Mouse (Mus musculus) embryonic facial prominence, embryonic 15.5 days (tissue): ENCODE measurements around the gene Traf2. TPM values are rescaled to one million over a fixed set of nuclear protein-coding genes. Genes with fewer than 3 reads are reported as not detected.

Source experiments
- ATAC-seq: fragments of 200-750 bp; cut with Nextera tagmentation; 2 replicates; pipeline ENCODE4 v1.8.0; 2017; ENCODE audit warnings: low read depth, moderate TSS enrichment; ENCODE audit not compliant: insufficient number of reproducible peaks, low FRiP score, low TSS enrichment
- H3K27ac ChIP-seq: fragments of 300-500 bp; sonication (generic); replicated peaks from 2 replicates; pipeline ENCODE4 v1.5.1; 2015; ENCODE audit warnings: mild to moderate bottlenecking, inconsistent platforms
- H3K27me3 ChIP-seq: fragments of 300-500 bp; sonication (generic); 2 replicates; pipeline ENCODE4 v1.6.1; 2015; ENCODE audit warnings: inconsistent platforms
- H3K36me3 ChIP-seq: fragments of 300-500 bp; sonication (generic); 2 replicates; pipeline ENCODE4 v1.6.1; 2015; ENCODE audit warnings: mild to moderate bottlenecking, inconsistent platforms
- H3K4me1 ChIP-seq: fragments of 300-500 bp; sonication (generic); 2 replicates; pipeline ENCODE4 v1.6.1; 2015; ENCODE audit warnings: inconsistent platforms
- H3K4me2 ChIP-seq: fragments of 300-500 bp; sonication (generic); replicated peaks from 2 replicates; pipeline ENCODE4 v1.6.1; 2015; ENCODE audit warnings: mild to moderate bottlenecking, inconsistent platforms
- H3K4me3 ChIP-seq: fragments of 300-500 bp; sonication (generic); replicated peaks from 2 replicates; pipeline ENCODE4 v1.5.1; 2015; ENCODE audit warnings: mild to moderate bottlenecking, inconsistent platforms
- H3K9ac ChIP-seq: fragments of 300-500 bp; sonication (generic); 2 replicates; pipeline ENCODE4 v1.6.1; 2015; ENCODE audit warnings: inconsistent platforms
- H3K9me3 ChIP-seq: fragments of 300-500 bp; sonication (generic); replicated peaks from 2 replicates; pipeline ENCODE4 v1.6.1; 2016; ENCODE audit warnings: inconsistent platforms
- WGBS: fragments of 180-500 bp; shearing (Covaris S2); methylation state at CpG from one replicate; pipeline ENCODE4 v1.1.7; 2015; 5-methylcytosine and 5-hydroxymethylcytosine counted together
- polyA plus RNA-seq: library from polyadenylated mRNA; unstranded; fragments of >200 nt; fragmentation: Nextera tagmentation; extraction: Ambion mirVana; gene quantifications from 2 replicates; pipeline ENCODE4 v1.2.1, GENCODE M21; 2015

Traf2 gene
- polyA plus RNA-seq, 1 experiment from 2014 or later: 36.2 TPM

- Histone ChIP-seq H3K9me3 (no peaks in the 10 kb centered on the region), H3K4me1 (peaks cover 64% of the 10 kb centered on the region), H3K36me3 (peaks cover 31% of the 10 kb centered on the region), H3K9ac (peak within 1 kb of the TSS; percentile 12; the same call in 1 of the 2 replicates), H3K4me3 (peak within 1 kb of the TSS; percentile 41), H3K27me3 (peaks cover 51% of the 10 kb centered on the region), H3K4me2 (peak within 1 kb of the TSS; percentile 78), H3K27ac (no peak within 1 kb of the TSS)
- peak; percentile 66 for ATAC-seq
- 5% methylated on average over 19 of the region's 19 CpGs for WGBS
These were observed 34.6 kb upstream of the Traf2 start, which contains the start of gene Ajm1 for GRCm38 (mm10) chr2:25581294-25581864. Gene Ajm1, minus strand, starts transcription at chr2:25581757.

GRCm38 (mm10) chr2:25580621-25581101 is 33.9 kb upstream of the Traf2 start:
- H3K4me1 ChIP-seq: peaks cover 69% of the 10 kb centered on the region
- peak overlapping the region; percentile 78 for H3K4me2 ChIP-seq
- no peaks in the 10 kb centered on the region for H3K9me3 ChIP-seq
- peaks cover 56% of the 10 kb centered on the region for H3K27me3 ChIP-seq
- WGBS: 39% methylated on average over 6 of the region's 6 CpGs
- H3K27ac ChIP-seq: no peak overlapping the region
- H3K4me3 ChIP-seq: 0 out of 2 replicates have a peak overlapping the region, but pooled peaks have one; percentile 41
- H3K36me3 ChIP-seq: peaks cover 27% of the 10 kb centered on the region
- no peak overlapping the region for H3K9ac ChIP-seq
- no peak for ATAC-seq

- Histone ChIP-seq H3K27ac (no peak overlapping the region), H3K9ac (no peak overlapping the region), H3K4me3 (peak overlapping the region; percentile 27), H3K27me3 (peaks cover 56% of the 10 kb centered on the region), H3K4me1 (peaks cover 73% of the 10 kb centered on the region), H3K36me3 (peaks cover 23% of the 10 kb centered on the region), H3K4me2 (peak overlapping the region; percentile 46), H3K9me3 (no peaks in the 10 kb centered on the region)
- WGBS: 6% methylated on average over 27 of the region's 27 CpGs
- ATAC-seq: no peak
These were observed 33.2 kb upstream of the Traf2 start for GRCm38 (mm10) chr2:25579737-25580460.

- no peak for ATAC-seq
- Histone ChIP-seq H3K9me3 (no peaks in the 10 kb centered on the region), H3K27ac (no peak overlapping the region), H3K9ac (no peak overlapping the region), H3K4me3 (peak overlapping the region; percentile 27), H3K4me1 (peaks cover 76% of the 10 kb centered on the region), H3K36me3 (peaks cover 15% of the 10 kb centered on the region), H3K27me3 (peaks cover 56% of the 10 kb centered on the region), H3K4me2 (peak overlapping the region; percentile 46)
- 5% methylated on average over 77 of the region's 77 CpGs for WGBS
These were observed 32.3 kb upstream of the Traf2 start for GRCm38 (mm10) chr2:25578796-25579736.

GRCm38 (mm10) chr2:25577951-25578795 is 31.4 kb upstream of the Traf2 start:
- no peaks in the 10 kb centered on the region for H3K9me3 ChIP-seq
- 7% methylated on average over 75 of the region's 75 CpGs for WGBS
- H3K4me1 ChIP-seq: peaks cover 84% of the 10 kb centered on the region
- H3K27ac ChIP-seq: no peak overlapping the region
- H3K36me3 ChIP-seq: peaks cover 6% of the 10 kb centered on the region; the same call in 1 of the 2 replicates
- H3K4me3 ChIP-seq: peak overlapping the region; percentile 27
- no peak for ATAC-seq
- H3K27me3 ChIP-seq: peaks cover 56% of the 10 kb centered on the region
- no peak overlapping the region for H3K9ac ChIP-seq
- H3K4me2 ChIP-seq: peak overlapping the region; percentile 46

- H3K27ac ChIP-seq: no peak overlapping the region
- H3K4me1 ChIP-seq: peaks cover 77% of the 10 kb centered on the region
- no peaks in the 10 kb centered on the region for H3K36me3 ChIP-seq
- H3K9ac ChIP-seq: no peak overlapping the region
- peak overlapping the region; percentile 46 for H3K4me2 ChIP-seq
- H3K9me3 ChIP-seq: no peaks in the 10 kb centered on the region
- H3K4me3 ChIP-seq: peak overlapping the region; percentile 25
- peaks cover 56% of the 10 kb centered on the region for H3K27me3 ChIP-seq
- 16% methylated on average over 92 of the region's 92 CpGs for WGBS
- ATAC-seq: no peak
These were observed 30.5 kb upstream of the Traf2 start for GRCm38 (mm10) chr2:25576965-25577891.

GRCm38 (mm10) chr2:25576028-25576850 is 29.5 kb upstream of the Traf2 start:
- 77% methylated on average over 16 of the region's 16 CpGs for WGBS
- 0 out of 2 replicates have a peak, but pooled peaks cover 4% of the 10 kb centered on the region for H3K36me3 ChIP-seq

GRCm38 (mm10) chr2:25575432-25576027 is 28.8 kb upstream of the Traf2 start:
- 0 out of 2 replicates have a peak, but pooled peaks cover 4% of the 10 kb centered on the region for H3K36me3 ChIP-seq
- H3K9me3 ChIP-seq: no peaks in the 10 kb centered on the region
- H3K27ac ChIP-seq: peak overlapping the region; percentile 95
- H3K4me3 ChIP-seq: peak overlapping the region; percentile 63
- H3K27me3 ChIP-seq: peaks cover 47% of the 10 kb centered on the region
- H3K4me1 ChIP-seq: peaks cover 61% of the 10 kb centered on the region
- peak overlapping the region; percentile 50 for H3K9ac ChIP-seq
- ATAC-seq: no peak
- 8% methylated on average over 21 of the region's 21 CpGs for WGBS
- peak overlapping the region; percentile 90 for H3K4me2 ChIP-seq

More at GRCm38 (mm10) chr2:25576028-25576850, 29.5 kb upstream of the Traf2 start:
- H3K4me1 ChIP-seq: peaks cover 68% of the 10 kb centered on the region
- no peak overlapping the region for H3K4me3 ChIP-seq
- H3K27me3 ChIP-seq: peaks cover 54% of the 10 kb centered on the region
- peak overlapping the region; percentile 90 for H3K4me2 ChIP-seq
- no peak overlapping the region for H3K9ac ChIP-seq
- H3K9me3 ChIP-seq: no peaks in the 10 kb centered on the region
- ATAC-seq: no peak
- no peak overlapping the region for H3K27ac ChIP-seq
